Comparison of ENCODE assay signal across 8 mouse cellular contexts in the genomic region with DNA sequence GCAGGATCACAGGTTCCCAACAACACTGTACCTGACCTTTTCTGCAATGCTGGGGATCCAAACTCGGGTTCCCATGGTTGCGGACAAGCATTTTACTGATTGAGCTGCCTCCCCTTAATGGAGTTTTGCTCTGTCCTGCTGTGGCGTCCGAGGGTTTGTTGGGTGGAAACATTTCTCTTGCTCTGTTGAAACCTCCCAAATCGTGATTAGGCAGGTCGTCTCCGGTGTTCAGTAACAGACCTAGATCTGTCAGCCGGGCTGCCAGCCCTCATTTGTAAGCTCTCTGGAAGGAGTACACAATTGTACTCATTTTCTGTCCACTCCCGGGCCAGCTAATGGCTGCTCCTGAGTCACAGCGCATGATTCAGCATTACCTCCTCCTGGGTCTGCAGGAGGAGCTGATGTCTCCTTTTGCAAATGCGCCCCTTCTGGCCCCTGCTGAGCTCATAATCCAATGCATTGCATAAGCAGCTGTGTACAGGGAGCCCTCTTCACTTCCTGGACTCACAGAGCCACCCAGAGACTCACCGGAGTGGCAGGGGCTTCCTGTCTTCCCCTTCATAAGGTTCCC. TPM values are rescaled to one million over a fixed set of nuclear protein-coding genes. Genes with fewer than 3 reads are reported as not detected.
DNase-seq lines count a peak whose midpoint lies in the region; ATAC-seq and TF ChIP-seq lines count a peak whose summit lies in the region.

No protein-coding gene starts in this region.

- no peaks in the 10 kb centered on the region for H3K36me3 ChIP-seq in kidney, embryonic 14.5 days (ENCODE audit: control insufficient read depth, insufficient read depth, low read length)

- ATAC-seq in kidney, embryonic 14.5 days (ENCODE audit: low FRiP score, low TSS enrichment) = no peak
- ATAC-seq in megakaryocyte progenitor cell, adult 5-6 weeks (replicated peaks; ENCODE audit: poor library complexity) = peak; percentile 92
- ATAC-seq in erythroblast, adult 5-6 weeks (replicated peaks; ENCODE audit: low FRiP score, poor library complexity, severe bottlenecking) = no peak

- no peaks in the 10 kb centered on the region for H3K27me3 ChIP-seq in kidney, embryonic 14.5 days (ENCODE audit: control insufficient read depth, insufficient read depth, low read length)

- no peak for TF ChIP-seq CTCF in bone marrow macrophage, adult 2 months (IDR thresholded peaks at IDR 0.05; ENCODE audit: low read depth, low read length)

- TF ChIP-seq POLR2A in bone marrow macrophage, adult 2 months (IDR thresholded peaks at IDR 0.05; ENCODE audit: borderline replicate concordance, low read depth, low read length) = no peak

- H3K4me2 ChIP-seq in kidney, embryonic 14.5 days (replicated peaks; ENCODE audit: low read depth, low read length) = no peak overlapping the region

- no peak overlapping the region for H3K9ac ChIP-seq in kidney, embryonic 14.5 days (ENCODE audit: low read depth, low read length)

- H3K4me1 ChIP-seq in kidney, embryonic 14.5 days (ENCODE audit: control insufficient read depth, insufficient read depth, low read length) = peaks cover 5% of the 10 kb centered on the region; the same call in 1 of the 2 replicates
- peaks cover 17% of the 10 kb centered on the region for H3K4me1 ChIP-seq in bone marrow macrophage, adult 2 months (ENCODE audit: control insufficient read depth, insufficient read depth, low read length)

- DNase-seq in kidney, postnatal 4 days = peak; percentile 28 to 62
- DNase-seq in gastrocnemius, adult 8-10 months (ENCODE audit: low spot score in 2 of 2) = peak; percentile 6 to 12
- DNase-seq in layer of hippocampus, adult 8-10 months (ENCODE audit: low spot score in 2 of 2) = peak; percentile 28 to 37
- peak; percentile 25 for DNase-seq in skeletal muscle tissue, adult 2 months (ENCODE audit: low read depth, low spot score)

- H3K27ac ChIP-seq in kidney, embryonic 14.5 days (ENCODE audit: low read depth, low read length) = no peak overlapping the region
- H3K27ac ChIP-seq in bone marrow macrophage, adult 2 months (ENCODE audit: insufficient read depth, low read depth, low read length) = peak overlapping the region; percentile 32

- H3K4me3 ChIP-seq in kidney, embryonic 14.5 days (ENCODE audit: low read length) = no peak overlapping the region
- H3K4me3 ChIP-seq in bone marrow macrophage, adult 2 months (ENCODE audit: insufficient read depth, low read length) = no peak overlapping the region

- no peaks in the 10 kb centered on the region for H3K9me3 ChIP-seq in kidney, embryonic 14.5 days (ENCODE audit: control insufficient read depth, low read length)

- 57% methylated on average over 12 of the region's 12 CpGs for WGBS in kidney, embryonic 14.5 days

RNA-seq across cellular contexts. Expression of a gene that starts 49.8 kb away (rescaled TPM):
- 6.6 and 12.9 TPM in 2 replicates for polyA plus RNA-seq in kidney, embryonic 14.5 days (2014; fragmentation: Nextera tagmentation; extraction: Ambion mirVana)
- 7.1 and 9.1 TPM in 2 replicates for polyA plus RNA-seq in bone marrow macrophage, adult 2 months (2012; ENCODE audit: insufficient read depth, insufficient read length, missing spikeins)
- 1 to 10 TPM; 3.9 to 5.4 (median 4.5) TPM for total RNA-seq in gastrocnemius, adult 8-10 months (2022)
- total RNA-seq in layer of hippocampus, adult 8-10 months (2022) = 10 to 100 TPM; 55.3 to 61.5 (median 58.6) TPM
- total RNA-seq in megakaryocyte progenitor cell, adult 5-6 weeks (2015) = 0.84 and 1.5 TPM in 2 replicates
- total RNA-seq in megakaryocyte progenitor cell, adult 5-6 weeks (2017) = 2.0 and 2.3 TPM in 2 replicates
- total RNA-seq in erythroblast, adult 5-6 weeks (2015; ENCODE audit: low replicate concordance) = 0.38 and 1.9 TPM in 2 replicates
- 1.2 and 2.6 TPM in 2 replicates for total RNA-seq in erythroblast, adult 5-6 weeks (2017; ENCODE audit: low replicate concordance)

RNA-seq across cellular contexts. Expression of a gene that starts 50.2 kb away (rescaled TPM):
- 4.5 and 6.8 TPM in 2 replicates for polyA plus RNA-seq in kidney, embryonic 14.5 days (2014; fragmentation: Nextera tagmentation; extraction: Ambion mirVana)
- 0.92 and 1.2 TPM in 2 replicates for polyA plus RNA-seq in bone marrow macrophage, adult 2 months (2012; ENCODE audit: insufficient read depth, insufficient read length, missing spikeins)
- total RNA-seq in gastrocnemius, adult 8-10 months (2022) = 1 to 10 TPM; 2.7 to 3.5 (median 3.3) TPM
- 1 to 10 TPM; 4.3 to 5.3 (median 4.9) TPM for total RNA-seq in layer of hippocampus, adult 8-10 months (2022)
- total RNA-seq in megakaryocyte progenitor cell, adult 5-6 weeks (2015) = 1.2 and 1.3 TPM in 2 replicates
- 1.1 and 1.3 TPM in 2 replicates for total RNA-seq in megakaryocyte progenitor cell, adult 5-6 weeks (2017)
- total RNA-seq in erythroblast, adult 5-6 weeks (2015; ENCODE audit: low replicate concordance) = 0.42 TPM in 1 of 2 replicates, not detected in the other
- total RNA-seq in erythroblast, adult 5-6 weeks (2017; ENCODE audit: low replicate concordance) = 0.14 TPM in 1 of 2 replicates, not detected in the other

Comparison
In these comparisons a context has a peak if more than half of its experiments do, and no peak if none do; other contexts are left out.
1. RNA of a gene that starts 49.8 kb away (total RNA-seq): 55.3 to 61.5 TPM in layer of hippocampus, adult 8-10 months; 3.9 to 5.4 TPM in gastrocnemius, adult 8-10 months, 0.84 to 2.3 TPM in megakaryocyte progenitor cell, adult 5-6 weeks and 0.38 to 2.6 TPM in erythroblast, adult 5-6 weeks; every median in the first group is over 4 times any median in the second.
2. Peak in every context shown above with its lines, with median percentiles within 50 percentile points of each other: DNase-seq.